Mouse (Mus musculus): ENCODE results near the gene Fam129a. TPM values are rescaled to one million over a fixed set of nuclear protein-coding genes. Genes with fewer than 3 reads are reported as not detected.
A peak's percentile ranks its signal among the peaks of the same experiment; 100 is the strongest.
"Not testable (repeated sequence)": the region's sequence is repeated elsewhere in the genome, so short reads cannot be mapped to it uniquely, and the experiment has no call there.

Gene Fam129a
- polyA plus RNA-seq, 1 experiment from 2014 or later, result 4.4 TPM

DNA sequence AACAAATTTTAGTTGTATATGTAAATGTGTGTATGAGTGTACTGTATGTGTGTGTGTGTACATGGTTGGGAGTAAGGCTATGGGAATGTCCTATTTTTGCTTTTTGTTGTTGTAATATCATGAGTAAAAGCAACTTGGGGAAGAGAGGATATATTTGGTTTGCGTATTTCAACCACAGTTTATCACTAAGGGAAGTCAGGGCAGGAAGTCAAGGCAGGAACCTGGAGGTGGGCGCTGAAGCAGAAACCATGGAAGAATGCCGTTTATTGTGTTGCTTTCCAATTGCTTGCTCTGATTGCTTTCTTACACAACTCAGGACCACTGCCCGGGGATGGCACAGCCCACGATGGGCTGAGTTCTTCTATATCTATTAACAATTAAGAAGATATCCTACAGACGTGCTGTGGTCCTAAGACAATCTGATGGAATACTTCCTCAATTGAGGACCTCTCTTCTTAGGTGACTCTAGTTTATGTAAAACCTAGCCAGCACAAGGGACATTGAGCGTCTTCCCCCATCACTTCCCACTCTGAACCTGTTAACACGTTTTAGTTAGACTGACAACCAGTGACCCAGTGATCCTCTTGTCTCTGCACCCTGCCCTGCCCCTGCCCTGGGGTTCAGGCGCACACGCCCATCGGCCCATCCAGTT, 13.7 kb downstream of the Fam129a start:
- 49% methylated on average over 11 of the region's 11 CpGs for WGBS
- Histone ChIP-seq H3K9ac (no peak overlapping the region), H3K36me3 (no peaks in the 10 kb centered on the region), H3K4me3 (no peak overlapping the region), H3K4me1 (replicated peaks) (no peaks in the 10 kb centered on the region; the same call in 1 of the 2 replicates), H3K9me3 (replicated peaks) (no peaks in the 10 kb centered on the region), H3K4me2 (no peak overlapping the region), H3K27ac (ENCODE audit: poor library complexity, severe bottlenecking) (no peak overlapping the region; the same call in 1 of the 2 replicates), H3K27me3 (replicated peaks) (no peaks in the 10 kb centered on the region)
- no peak for ATAC-seq (ENCODE audit: insufficient number of reproducible peaks, low FRiP score)

DNA sequence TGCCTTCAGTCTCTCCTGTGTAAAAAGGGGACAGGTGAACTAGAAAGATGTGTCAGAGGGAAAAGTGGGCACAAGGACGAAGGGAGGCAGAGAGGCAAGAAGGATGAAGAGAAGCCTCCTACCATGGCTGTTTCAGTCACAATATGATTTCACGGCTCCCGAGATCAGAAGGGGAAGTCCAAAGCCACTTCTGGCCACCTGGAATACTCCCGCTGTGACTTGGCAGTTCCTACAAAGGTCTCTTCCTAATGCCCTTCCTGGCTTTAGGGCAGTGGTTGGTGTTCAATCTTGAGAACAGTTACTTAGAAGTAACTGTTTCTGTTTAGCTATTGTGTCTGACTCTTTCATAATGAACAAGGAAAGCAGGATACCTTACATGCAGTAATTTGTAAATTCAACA, 14.7 kb downstream of the Fam129a start:
- Histone ChIP-seq H3K9ac (no peak overlapping the region), H3K27ac (ENCODE audit: poor library complexity, severe bottlenecking) (no peak overlapping the region), H3K4me2 (no peak overlapping the region), H3K9me3 (replicated peaks) (no peaks in the 10 kb centered on the region), H3K4me1 (replicated peaks) (no peaks in the 10 kb centered on the region; the same call in 1 of the 2 replicates), H3K4me3 (no peak overlapping the region), H3K36me3 (no peaks in the 10 kb centered on the region), H3K27me3 (replicated peaks) (no peaks in the 10 kb centered on the region)
- WGBS, result 68% methylated on average over 4 of the region's 4 CpGs
- ATAC-seq (ENCODE audit: insufficient number of reproducible peaks, low FRiP score), result no peak

DNA sequence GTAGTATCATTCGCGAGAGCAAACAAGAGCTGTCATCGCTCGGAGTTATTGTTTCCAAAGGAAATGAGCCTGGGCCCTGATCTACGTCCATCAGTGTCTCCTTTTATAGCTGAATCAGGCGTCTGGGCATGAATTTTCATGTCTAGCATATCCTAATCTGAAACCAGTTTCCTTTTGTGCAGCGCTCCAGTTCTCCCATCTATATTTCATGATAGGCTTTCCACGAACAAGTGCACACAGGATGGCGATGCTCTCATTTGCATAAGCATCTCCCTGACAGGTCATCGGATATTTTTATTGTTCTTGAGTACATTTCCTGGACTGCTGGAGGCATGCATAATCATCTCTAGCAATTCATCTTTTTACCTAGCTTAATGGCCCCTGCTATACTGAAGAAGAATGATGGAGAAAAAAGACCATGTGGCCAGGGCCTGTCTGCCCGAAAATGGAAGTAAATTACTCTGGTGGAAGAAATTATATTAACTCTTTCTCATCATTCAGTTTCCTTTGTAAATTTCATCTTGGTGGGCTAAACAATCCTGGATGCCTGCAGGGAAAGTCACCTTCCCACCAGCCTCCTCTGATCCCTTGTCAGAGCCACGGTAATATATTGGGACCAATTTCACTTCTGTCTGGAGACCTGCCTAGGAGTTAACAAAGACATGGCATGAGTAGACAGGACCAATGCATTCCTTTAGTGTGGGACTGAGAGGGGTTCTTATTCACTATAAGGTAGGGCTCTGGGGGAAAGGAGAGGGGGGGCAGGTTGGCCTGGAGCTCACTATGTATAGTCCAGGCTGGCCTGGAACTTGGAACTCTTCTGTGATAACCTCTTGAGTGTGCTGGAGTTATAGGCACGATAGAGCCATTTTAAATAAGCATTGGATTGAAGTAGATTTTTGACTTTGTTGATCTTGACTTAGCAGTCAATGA, 21.4 kb downstream of the Fam129a start:
- Histone ChIP-seq H3K4me1 (replicated peaks) (peaks cover 17% of the 10 kb centered on the region), H3K4me3 (no peak overlapping the region), H3K27me3 (replicated peaks) (no peaks in the 10 kb centered on the region), H3K36me3 (no peaks in the 10 kb centered on the region), H3K9me3 (replicated peaks) (no peaks in the 10 kb centered on the region), H3K9ac (no peak overlapping the region), H3K27ac (ENCODE audit: poor library complexity, severe bottlenecking) (peak overlapping the region; percentile 35; the same call in 1 of the 2 replicates), H3K4me2 (peak overlapping the region; percentile 49; the same call in 1 of the 2 replicates)
- no peak for ATAC-seq (ENCODE audit: insufficient number of reproducible peaks, low FRiP score)
- WGBS, result 55% methylated on average over 13 of the region's 13 CpGs

DNA sequence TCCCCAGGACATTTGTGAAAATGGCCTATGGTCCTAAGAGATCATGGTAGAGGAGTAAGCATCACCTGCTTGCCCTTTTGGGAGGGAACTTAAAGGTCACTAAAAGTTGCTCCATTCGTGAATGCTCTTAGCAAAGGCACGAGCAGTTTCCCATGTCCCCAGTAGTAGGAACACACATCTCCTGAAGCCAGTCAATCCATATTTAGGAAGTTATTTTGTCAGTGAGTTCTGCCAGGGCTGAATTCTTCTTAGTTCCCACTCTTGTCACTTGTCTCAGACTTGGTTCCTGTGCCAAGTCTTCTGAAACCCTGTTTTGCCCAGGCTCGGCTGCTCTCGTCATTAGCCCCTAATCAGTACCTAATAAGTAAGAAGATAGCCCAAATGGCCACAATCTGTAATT, 23.9 kb downstream of the Fam129a start:
- WGBS, result 65% methylated on average over 4 of the region's 4 CpGs
- Histone ChIP-seq H3K4me2 (no peak overlapping the region), H3K4me1 (replicated peaks) (peaks cover 17% of the 10 kb centered on the region)

DNA sequence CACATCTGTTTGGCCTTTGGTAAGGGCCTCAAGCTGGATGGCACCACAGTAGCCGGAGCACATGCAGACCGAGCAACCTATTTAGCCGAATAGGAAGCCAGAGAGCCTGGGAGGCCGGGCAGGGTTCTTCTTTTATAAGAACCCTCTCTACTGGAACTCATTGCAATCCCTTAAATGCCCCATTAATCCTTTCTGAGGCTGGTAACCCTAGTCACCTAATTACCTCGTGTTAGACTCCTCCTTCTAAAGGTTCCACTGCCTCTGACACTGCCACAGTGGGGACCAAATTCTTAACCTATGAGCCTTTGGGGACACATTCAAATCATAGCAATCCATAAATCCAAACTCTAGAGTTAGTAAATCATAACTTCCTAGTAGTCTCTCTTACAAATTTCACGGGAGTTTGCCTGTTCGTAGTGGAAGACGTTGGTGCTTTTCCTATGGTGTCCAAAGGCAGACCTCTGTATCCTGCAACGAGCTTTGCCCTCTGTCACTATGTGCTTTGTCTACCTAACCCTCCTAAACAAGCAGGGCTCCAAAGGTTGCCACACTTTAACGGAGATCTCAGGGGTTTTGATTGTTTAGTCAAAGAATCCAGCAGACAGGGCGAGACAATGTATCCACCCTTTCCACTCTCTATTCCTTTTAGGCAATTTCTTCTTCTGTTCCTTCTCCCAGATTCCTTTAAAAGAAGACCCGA, 24.8 kb downstream of the Fam129a start:
- 81% methylated on average over 12 of the region's 12 CpGs for WGBS

More for the DNA sequence above, 23.9 kb downstream of the Fam129a start:
- Histone ChIP-seq H3K9me3 (replicated peaks) (no peaks in the 10 kb centered on the region), H3K9ac (no peak overlapping the region), H3K4me3 (no peak overlapping the region), H3K27ac (ENCODE audit: poor library complexity, severe bottlenecking) (no peak overlapping the region), H3K27me3 (replicated peaks) (no peaks in the 10 kb centered on the region), H3K36me3 (no peaks in the 10 kb centered on the region)
- no peak for ATAC-seq (ENCODE audit: insufficient number of reproducible peaks, low FRiP score)

DNA sequence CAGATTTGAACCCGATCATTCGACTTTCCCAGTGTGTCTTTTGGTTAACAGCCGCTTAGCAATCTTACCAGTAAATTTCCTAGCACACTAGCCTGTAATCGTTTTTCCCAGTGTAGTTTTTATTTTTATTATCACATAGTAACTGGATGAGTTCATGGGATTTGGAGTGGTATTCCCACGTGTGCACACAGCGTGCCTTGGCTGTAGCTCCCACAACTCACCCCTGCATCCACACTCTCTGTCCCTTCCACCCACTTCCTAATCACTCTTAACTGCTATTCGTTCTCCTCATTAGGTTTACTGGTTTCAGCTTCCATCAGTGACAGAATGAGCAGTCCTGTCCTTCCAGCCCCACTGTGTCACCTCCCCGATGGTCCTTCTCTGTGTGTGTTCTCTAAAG, 25.6 kb downstream of the Fam129a start:
- H3K9me3 ChIP-seq (replicated peaks), result no peaks in the 10 kb centered on the region
- no peaks in the 10 kb centered on the region for H3K27me3 ChIP-seq (replicated peaks)
- ATAC-seq (ENCODE audit: insufficient number of reproducible peaks, low FRiP score), result no peak
- 61% methylated on average over 8 of the region's 8 CpGs for WGBS
- H3K36me3 ChIP-seq, result no peaks in the 10 kb centered on the region
- H3K9ac ChIP-seq, result no peak overlapping the region
- H3K27ac ChIP-seq (ENCODE audit: poor library complexity, severe bottlenecking), result no peak overlapping the region
- H3K4me2 ChIP-seq, result no peak overlapping the region
- peaks cover 13% of the 10 kb centered on the region for H3K4me1 ChIP-seq (replicated peaks)
- H3K4me3 ChIP-seq, result no peak overlapping the region

More for the DNA sequence above, 24.8 kb downstream of the Fam129a start:
- Histone ChIP-seq H3K27ac (ENCODE audit: poor library complexity, severe bottlenecking) (no peak overlapping the region), H3K4me3 (no peak overlapping the region), H3K9me3 (replicated peaks) (no peaks in the 10 kb centered on the region), H3K36me3 (no peaks in the 10 kb centered on the region), H3K4me2 (no peak overlapping the region), H3K4me1 (replicated peaks) (peaks cover 17% of the 10 kb centered on the region), H3K9ac (no peak overlapping the region), H3K27me3 (replicated peaks) (no peaks in the 10 kb centered on the region)
- ATAC-seq (ENCODE audit: insufficient number of reproducible peaks, low FRiP score), result no peak

DNA sequence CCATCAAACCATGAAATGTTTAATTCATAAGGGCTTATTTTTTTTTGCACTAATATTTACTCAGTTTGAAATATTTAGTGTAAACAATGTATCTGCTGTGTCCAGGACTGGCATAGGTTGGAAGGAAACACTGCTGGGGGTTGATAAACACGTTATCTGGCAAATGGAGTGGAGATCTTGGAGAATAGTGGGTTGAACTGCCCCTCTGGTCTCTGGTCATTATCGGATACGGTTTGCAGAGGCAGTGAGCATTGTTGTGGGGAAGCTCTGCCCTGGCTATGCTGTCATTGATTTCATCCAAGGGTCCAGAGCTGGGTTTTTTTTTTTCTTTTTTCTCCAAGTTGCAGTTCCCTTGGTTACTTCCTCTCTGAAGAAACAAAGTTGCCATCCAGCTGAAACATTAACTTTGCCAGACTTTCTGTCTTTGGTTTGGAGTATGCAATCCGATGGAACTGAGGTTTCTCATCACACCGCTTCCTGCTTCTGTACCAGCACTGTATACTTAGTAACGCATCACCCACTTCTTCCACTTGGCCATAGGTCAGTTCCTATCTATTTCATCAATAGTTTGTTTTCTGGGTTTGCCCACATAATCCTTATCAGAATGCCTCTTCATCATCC, 26.8 kb downstream of the Fam129a start:
- ATAC-seq (ENCODE audit: insufficient number of reproducible peaks, low FRiP score), result no peak
- no peaks in the 10 kb centered on the region for H3K27me3 ChIP-seq (replicated peaks)
- no peak overlapping the region for H3K9ac ChIP-seq
- H3K36me3 ChIP-seq, result no peaks in the 10 kb centered on the region
- WGBS, result 63% methylated on average over 6 of the region's 6 CpGs
- no peak overlapping the region for H3K27ac ChIP-seq (ENCODE audit: poor library complexity, severe bottlenecking)
- no peak overlapping the region for H3K4me3 ChIP-seq
- peaks cover under 1% of the 10 kb centered on the region; the same call in 1 of the 2 replicates for H3K4me1 ChIP-seq (replicated peaks)
- no peaks in the 10 kb centered on the region for H3K9me3 ChIP-seq (replicated peaks)
- H3K4me2 ChIP-seq, result no peak overlapping the region

DNA sequence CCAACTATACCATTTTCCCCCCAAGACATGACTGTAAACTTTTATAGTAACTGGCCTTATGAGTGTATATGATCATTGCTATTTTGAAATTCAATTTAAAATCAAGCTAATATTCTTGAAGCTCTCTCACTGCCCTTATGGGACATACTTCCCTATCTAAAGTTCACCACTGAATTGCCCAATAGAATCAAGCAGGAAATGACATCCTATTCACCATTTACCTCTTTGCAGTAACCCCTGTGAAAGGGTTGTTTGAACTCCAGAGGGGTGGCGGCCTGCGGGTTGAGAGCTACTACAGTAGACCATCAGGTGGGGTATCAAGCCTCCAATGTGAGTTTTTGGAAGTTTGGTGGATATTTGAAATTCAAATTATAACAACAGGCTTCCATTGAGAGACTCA, 27.9 kb downstream of the Fam129a start:
- ATAC-seq (ENCODE audit: insufficient number of reproducible peaks, low FRiP score), result no peak
- H3K36me3 ChIP-seq, result no peaks in the 10 kb centered on the region
- H3K27me3 ChIP-seq (replicated peaks), result no peaks in the 10 kb centered on the region
- H3K4me2 ChIP-seq, result no peak overlapping the region
- H3K9ac ChIP-seq, result no peak overlapping the region
- no peaks in the 10 kb centered on the region for H3K9me3 ChIP-seq (replicated peaks)
- 87% methylated on average over 2 of the region's 2 CpGs for WGBS
- H3K4me1 ChIP-seq (replicated peaks), result no peaks in the 10 kb centered on the region
- H3K4me3 ChIP-seq, result no peak overlapping the region
- H3K27ac ChIP-seq (ENCODE audit: poor library complexity, severe bottlenecking), result no peak overlapping the region

DNA sequence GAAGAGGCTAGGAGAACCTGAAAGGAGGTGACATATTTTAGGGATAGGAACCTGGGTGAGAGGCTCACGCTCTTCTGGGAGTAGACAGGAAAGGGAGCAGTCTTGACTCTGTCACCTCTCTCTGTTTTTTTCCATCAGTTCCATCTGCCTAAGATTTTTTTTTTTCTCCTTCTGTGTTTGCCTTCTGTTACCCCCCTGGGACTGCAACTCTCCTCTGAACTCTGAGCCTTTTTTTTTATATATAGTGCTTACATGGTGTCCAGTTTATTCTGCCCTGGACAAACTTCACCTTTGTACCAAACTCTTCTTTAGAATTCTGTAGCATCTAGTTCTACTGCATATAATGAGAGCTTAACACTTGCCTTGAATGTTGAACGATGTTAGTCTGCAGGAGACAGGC, 33.3 kb downstream of the Fam129a start:
- WGBS, result 65% methylated on average over 2 of the region's 2 CpGs
- no peak for ATAC-seq (ENCODE audit: insufficient number of reproducible peaks, low FRiP score)
- Histone ChIP-seq H3K4me3 (no peak overlapping the region), H3K36me3 (no peaks in the 10 kb centered on the region), H3K27ac (ENCODE audit: poor library complexity, severe bottlenecking) (no peak overlapping the region), H3K27me3 (replicated peaks) (no peaks in the 10 kb centered on the region), H3K4me1 (replicated peaks) (no peaks in the 10 kb centered on the region), H3K9ac (no peak overlapping the region), H3K9me3 (replicated peaks) (no peaks in the 10 kb centered on the region), H3K4me2 (no peak overlapping the region)

DNA sequence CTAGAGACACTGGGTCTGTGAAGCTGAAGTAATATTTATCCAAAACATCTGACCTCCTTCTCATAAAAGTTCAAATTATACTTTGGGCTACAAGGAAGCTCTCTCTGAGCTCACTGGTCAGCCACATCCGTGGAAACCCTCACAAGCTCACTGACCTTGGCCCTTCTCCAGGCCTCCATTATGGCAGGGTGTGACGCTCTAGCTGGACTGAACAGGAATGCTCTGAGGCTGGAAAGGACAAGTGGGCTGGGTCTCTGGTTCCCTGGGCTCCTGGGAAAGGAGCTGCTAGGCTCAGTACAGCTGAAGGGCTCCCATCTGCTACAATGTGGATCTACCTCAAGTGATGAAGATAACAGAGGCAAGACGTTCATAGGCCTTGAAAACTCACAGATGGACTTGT, 37.0 kb downstream of the Fam129a start:
- WGBS, result 60% methylated on average over 3 of the region's 3 CpGs

DNA sequence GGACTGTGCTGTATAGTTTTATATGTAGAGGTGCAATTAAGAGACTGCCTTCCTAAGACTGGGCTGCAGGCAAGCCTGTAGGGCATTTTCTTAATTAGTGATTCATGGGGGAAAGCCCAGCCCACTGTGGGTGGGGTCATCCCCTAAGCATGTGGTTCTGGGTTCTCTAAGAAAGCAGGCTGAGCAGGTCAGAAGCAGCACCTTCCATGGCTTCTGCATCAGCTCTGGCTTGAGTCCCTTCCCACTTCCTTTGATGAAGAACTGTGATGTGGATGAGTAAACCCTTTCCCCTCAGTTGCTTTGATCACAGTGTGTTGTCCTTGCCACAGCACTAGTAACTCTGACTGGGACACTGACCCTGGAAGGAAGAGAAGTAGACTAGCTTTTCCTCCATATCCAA, 39.6 kb downstream of the Fam129a start:
- Histone ChIP-seq H3K27ac (ENCODE audit: poor library complexity, severe bottlenecking) (no peak overlapping the region), H3K4me3 (no peak overlapping the region), H3K4me2 (no peak overlapping the region), H3K4me1 (replicated peaks) (no peaks in the 10 kb centered on the region), H3K36me3 (no peaks in the 10 kb centered on the region), H3K27me3 (replicated peaks) (no peaks in the 10 kb centered on the region), H3K9ac (no peak overlapping the region), H3K9me3 (replicated peaks) (no peaks in the 10 kb centered on the region)
- ATAC-seq (ENCODE audit: insufficient number of reproducible peaks, low FRiP score), result no peak

More for the DNA sequence above, 37.0 kb downstream of the Fam129a start:
- H3K4me1 ChIP-seq (replicated peaks); H3K27me3 ChIP-seq (replicated peaks); H3K9me3 ChIP-seq (replicated peaks); H3K27ac ChIP-seq (ENCODE audit: poor library complexity, severe bottlenecking); H3K4me2 ChIP-seq; H3K36me3 ChIP-seq; H3K4me3 ChIP-seq; ATAC-seq (ENCODE audit: insufficient number of reproducible peaks, low FRiP score); H3K9ac ChIP-seq: not testable (repeated sequence)

Measured in heart, embryonic 12.5 days (tissue).